Mouse (Mus musculus): Measurements from ENCODE around the gene Camta1. TPM values are rescaled to one million over a fixed set of nuclear protein-coding genes. Genes with fewer than 3 reads are reported as not detected.

Gene Camta1
- total RNA-seq, 1 experiment from 2014 or later = 7.4 TPM

GRCm38 (mm10) chr4:151638941-151639340 is 222.7 kb downstream of the Camta1 start:
- no peak for ATAC-seq (ENCODE audit: extremely low read depth, insufficient number of reproducible peaks, low FRiP score, poor library complexity, severe bottlenecking)

- ATAC-seq (ENCODE audit: extremely low read depth, insufficient number of reproducible peaks, low FRiP score, poor library complexity, severe bottlenecking) = no peak
These were observed 224.3 kb downstream of the Camta1 start for GRCm38 (mm10) chr4:151637348-151637747.

GRCm38 (mm10) chr4:151634771-151635170 is 226.9 kb downstream of the Camta1 start:
- ATAC-seq (ENCODE audit: extremely low read depth, insufficient number of reproducible peaks, low FRiP score, poor library complexity, severe bottlenecking) = no peak

GRCm38 (mm10) chr4:151633795-151634194 is 227.9 kb downstream of the Camta1 start:
- ATAC-seq (ENCODE audit: extremely low read depth, insufficient number of reproducible peaks, low FRiP score, poor library complexity, severe bottlenecking) = no peak

DNA sequence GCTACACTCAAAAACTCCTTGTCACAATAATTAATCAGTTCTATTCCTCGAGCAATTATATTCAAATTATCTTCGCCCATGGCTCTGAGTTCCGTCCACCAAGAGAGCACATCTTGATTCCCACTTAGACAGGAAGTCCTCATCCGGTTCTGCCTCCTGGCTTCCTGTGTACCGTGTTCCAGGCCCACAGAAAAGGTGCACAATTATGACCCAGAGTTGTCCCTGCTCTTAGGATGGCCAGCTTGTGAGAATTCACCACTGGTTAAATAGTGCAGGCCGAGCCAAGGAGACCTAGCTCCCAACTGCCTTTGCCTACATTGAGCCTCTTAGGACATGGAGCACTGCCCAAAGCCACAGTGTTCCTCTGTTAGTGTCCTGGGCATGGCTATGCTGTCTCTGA is 229.4 kb downstream of the Camta1 start:
- no peak for ATAC-seq (ENCODE audit: extremely low read depth, insufficient number of reproducible peaks, low FRiP score, poor library complexity, severe bottlenecking)

DNA sequence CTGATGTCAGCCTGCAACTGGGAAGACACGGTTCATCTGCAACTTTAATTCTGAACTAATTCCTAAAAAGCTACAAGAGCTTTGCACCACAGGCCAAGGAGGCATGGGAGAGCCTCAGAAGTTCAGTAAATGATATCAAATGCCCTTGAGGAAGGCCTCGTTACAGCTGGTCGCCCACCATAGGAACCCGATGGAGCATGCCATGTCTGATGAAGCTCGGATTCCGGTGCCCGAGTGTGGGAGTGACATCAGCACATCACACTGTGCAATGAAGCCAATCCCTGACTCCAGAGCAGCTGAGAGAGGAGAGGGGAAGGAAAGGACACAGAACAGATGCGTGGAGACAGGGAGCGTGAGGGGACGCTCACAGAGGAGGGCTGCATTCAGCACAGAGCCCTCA is 231.0 kb downstream of the Camta1 start:
- no peak for ATAC-seq (ENCODE audit: extremely low read depth, insufficient number of reproducible peaks, low FRiP score, poor library complexity, severe bottlenecking)

GRCm38 (mm10) chr4:151630231-151630630 is 231.4 kb downstream of the Camta1 start:
- ATAC-seq (ENCODE audit: extremely low read depth, insufficient number of reproducible peaks, low FRiP score, poor library complexity, severe bottlenecking) = no peak

DNA sequence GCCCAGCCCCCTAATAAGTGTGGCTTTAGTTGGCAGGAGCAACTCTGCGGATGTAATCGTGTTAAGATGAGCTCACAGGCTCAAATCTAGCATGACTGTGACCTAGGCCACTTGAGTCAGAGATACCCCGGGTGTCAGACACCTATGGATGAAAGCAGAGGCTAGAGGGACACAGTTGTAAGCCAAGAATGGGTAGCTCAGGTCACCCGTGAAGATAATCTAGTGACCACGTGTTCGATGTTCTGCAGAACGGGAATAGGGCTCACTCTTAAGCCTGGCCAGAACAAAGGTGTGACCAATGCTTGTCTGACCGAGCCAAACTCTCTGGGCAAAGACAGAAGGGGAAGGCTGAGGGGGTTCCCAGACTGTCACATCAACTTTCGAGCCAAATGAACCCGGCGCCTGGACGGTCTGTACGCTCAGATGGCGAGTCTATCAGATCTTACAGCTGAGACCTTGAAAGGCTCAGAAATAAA is 242.1 kb downstream of the Camta1 start:
- ATAC-seq (ENCODE audit: extremely low read depth, insufficient number of reproducible peaks, low FRiP score, poor library complexity, severe bottlenecking) = no peak

GRCm38 (mm10) chr4:151618420-151619310 is 243.0 kb downstream of the Camta1 start:
- ATAC-seq (ENCODE audit: extremely low read depth, insufficient number of reproducible peaks, low FRiP score, poor library complexity, severe bottlenecking) = no peak

- ATAC-seq (ENCODE audit: extremely low read depth, insufficient number of reproducible peaks, low FRiP score, poor library complexity, severe bottlenecking) = no peak
These were observed 250.1 kb downstream of the Camta1 start for GRCm38 (mm10) chr4:151611621-151612020.

- ATAC-seq (ENCODE audit: extremely low read depth, insufficient number of reproducible peaks, low FRiP score, poor library complexity, severe bottlenecking) = no peak
These were observed 251.4 kb downstream of the Camta1 start for GRCm38 (mm10) chr4:151610266-151610665.

DNA sequence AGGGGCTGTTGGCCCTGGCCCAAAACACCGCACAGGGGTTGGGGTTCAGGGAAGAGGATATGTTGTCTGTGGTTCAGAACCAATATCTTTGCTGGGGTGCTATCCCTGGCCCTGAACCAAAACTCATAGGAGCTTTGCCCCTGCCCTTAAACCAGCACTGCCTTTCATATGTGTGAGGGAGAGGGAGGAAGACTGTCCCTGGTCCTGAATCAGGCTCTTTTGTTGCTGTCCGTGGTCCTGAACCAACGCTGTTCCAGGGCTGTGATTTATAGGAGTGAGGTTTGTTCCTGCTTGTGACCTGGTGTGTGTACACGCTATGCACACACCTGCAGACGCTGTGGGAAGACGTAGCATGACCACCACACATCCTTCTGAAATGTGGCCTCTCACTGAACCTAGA is 256.8 kb downstream of the Camta1 start:
- no peak for ATAC-seq (ENCODE audit: extremely low read depth, insufficient number of reproducible peaks, low FRiP score, poor library complexity, severe bottlenecking)

DNA sequence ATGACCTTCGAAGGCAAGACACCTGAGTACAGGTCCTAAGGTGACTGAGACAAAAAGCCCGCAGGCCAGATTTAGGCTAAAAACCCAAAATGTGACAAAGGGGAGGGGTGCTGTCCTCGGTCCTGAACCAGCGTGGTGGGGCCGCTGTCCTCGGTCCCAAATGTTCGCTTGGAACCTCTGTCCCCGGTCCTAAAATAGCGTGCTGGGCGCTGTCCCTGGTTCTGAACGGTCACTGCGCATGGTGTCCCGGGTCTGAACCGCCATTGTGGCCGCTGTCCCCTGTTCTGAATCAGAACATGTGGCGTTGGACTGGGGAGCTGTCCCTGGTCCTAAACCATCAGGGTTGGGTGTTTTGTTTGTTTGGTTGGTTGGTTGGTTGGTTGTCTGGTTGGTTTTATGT is 257.2 kb downstream of the Camta1 start:
- ATAC-seq (ENCODE audit: extremely low read depth, insufficient number of reproducible peaks, low FRiP score, poor library complexity, severe bottlenecking) = no peak

DNA sequence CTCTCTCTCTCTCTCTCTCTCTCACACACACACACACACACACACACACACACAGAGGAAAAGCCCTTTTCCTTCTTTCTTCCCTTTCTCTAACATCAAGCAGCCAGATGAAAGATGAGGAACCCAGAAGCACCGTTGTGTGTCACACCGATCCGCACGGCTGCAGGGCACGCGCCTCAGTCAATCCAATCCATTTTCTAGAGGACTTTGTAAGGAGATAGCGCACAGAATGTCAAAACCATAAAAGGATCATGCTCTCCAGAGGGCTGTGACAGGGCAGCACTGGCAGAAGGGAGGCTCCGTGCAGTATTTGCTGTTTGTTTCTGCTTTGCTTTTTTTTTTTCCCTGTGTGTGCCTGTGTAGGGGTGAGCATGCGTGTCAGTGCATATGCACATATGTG is 258.1 kb downstream of the Camta1 start:
- no peak for ATAC-seq (ENCODE audit: extremely low read depth, insufficient number of reproducible peaks, low FRiP score, poor library complexity, severe bottlenecking)

DNA sequence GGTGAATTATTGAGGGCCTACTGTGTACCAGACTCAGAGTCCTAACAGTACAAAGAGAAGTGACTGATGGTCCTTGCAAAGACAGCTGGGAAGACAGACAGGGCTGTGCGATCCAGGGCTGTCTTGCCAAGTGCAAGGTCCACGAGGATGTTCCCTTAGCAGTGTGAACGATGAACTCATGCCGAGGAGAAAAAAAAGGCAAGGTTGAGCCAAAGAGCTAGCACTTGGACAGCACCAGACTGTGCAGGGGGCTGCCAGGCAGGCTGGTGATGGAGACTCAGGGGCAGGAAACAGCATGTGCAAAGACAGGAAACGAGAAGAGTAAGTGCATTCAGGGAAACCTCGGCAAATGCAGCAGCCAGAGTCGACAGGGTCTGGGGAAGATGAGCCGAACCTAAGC is 266.6 kb downstream of the Camta1 start:
- ATAC-seq (ENCODE audit: extremely low read depth, insufficient number of reproducible peaks, low FRiP score, poor library complexity, severe bottlenecking) = no peak

DNA sequence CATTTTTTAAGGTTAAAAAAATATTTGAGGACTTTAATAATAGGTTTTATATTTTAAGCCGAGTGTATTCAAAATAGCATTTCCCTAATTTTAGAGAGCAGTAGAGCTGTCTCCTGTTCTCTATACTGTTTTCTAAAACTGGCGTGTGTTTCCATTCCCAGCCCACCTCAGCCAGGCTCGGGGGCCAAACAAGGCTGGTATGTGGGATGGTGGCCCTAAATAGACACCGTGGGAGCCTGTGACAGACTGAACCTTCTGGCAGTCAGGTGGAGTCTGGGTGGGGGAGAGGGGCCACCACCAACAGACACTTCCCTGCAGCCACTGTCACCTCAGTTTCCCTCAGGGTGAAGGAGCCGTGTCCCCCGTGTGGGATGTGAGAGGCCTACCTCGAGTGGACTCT is 268.6 kb downstream of the Camta1 start:
- ATAC-seq (ENCODE audit: extremely low read depth, insufficient number of reproducible peaks, low FRiP score, poor library complexity, severe bottlenecking) = no peak

GRCm38 (mm10) chr4:151586074-151586473 is 275.6 kb downstream of the Camta1 start:
- ATAC-seq (ENCODE audit: extremely low read depth, insufficient number of reproducible peaks, low FRiP score, poor library complexity, severe bottlenecking) = no peak

GRCm38 (mm10) chr4:151577961-151578360 is 283.7 kb downstream of the Camta1 start:
- no peak for ATAC-seq (ENCODE audit: extremely low read depth, insufficient number of reproducible peaks, low FRiP score, poor library complexity, severe bottlenecking)

DNA sequence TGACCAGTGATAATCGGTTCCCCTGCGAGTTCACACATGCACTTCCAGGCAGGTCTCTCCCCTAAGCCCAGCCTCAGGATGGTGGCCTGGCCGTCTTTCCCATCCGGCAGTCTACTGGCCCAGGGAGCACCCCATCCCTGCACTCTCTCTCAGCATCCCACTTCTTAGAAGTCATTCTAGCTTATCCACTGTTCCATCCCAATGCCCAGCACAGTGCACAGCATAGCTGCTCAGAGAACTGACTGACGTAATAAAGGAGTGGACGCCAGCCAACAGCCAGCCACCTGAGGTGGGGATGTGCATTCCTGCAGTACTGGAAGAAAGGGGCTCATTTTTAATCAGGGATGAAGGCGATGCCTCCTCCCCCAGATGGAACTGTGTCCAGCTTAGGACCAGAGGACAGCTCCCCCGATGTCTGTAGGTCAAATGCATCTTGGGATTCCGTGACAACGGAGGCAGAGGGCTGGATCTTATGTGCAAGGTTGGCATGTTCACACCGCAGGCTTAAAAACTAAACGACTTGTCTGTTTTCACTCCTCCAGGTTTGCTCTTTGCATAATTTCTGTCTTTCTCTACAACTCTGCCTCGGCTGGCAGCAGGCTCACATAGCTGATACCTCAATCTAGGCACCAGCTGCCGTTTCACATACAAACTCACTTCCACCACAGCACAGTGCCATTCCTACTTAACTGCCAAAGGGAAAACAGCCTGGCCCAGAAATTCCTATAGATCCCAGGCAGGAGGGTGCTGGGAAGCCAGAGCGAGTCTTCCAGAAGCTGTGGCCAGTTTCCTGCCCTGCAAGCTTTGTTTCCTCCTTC is 285.2 kb downstream of the Camta1 start:
- ATAC-seq (ENCODE audit: extremely low read depth, insufficient number of reproducible peaks, low FRiP score, poor library complexity, severe bottlenecking) = no peak

DNA sequence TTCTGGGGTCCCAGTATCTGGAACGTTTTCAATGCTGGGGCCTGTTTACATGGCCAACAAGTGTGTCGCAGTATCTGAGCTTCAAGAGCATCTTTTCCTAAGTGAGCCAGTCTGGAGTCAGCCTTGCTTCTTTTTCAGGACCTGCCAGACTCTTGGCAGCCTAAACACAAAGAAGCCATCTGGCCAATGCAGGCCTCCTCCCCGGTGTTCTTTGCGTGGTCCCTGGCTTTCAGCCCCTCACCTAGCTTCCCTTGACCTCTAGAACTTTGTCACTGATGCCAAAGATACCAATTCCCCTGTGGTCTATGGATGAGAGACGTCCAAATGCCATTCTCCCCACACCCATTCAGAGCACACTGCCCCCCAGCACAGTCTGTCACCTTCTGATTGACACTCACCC is 289.0 kb downstream of the Camta1 start:
- no peak for ATAC-seq (ENCODE audit: extremely low read depth, insufficient number of reproducible peaks, low FRiP score, poor library complexity, severe bottlenecking)

All from neutrophil, adult 5-6 weeks (primary cell).